Mouse (Mus musculus): ENCODE measurements around the gene Lgsn. TPM values are rescaled to one million over a fixed set of nuclear protein-coding genes. Genes with fewer than 3 reads are reported as not detected.

Lgsn gene
- polyA plus RNA-seq, 1 experiment = not detected

DNA sequence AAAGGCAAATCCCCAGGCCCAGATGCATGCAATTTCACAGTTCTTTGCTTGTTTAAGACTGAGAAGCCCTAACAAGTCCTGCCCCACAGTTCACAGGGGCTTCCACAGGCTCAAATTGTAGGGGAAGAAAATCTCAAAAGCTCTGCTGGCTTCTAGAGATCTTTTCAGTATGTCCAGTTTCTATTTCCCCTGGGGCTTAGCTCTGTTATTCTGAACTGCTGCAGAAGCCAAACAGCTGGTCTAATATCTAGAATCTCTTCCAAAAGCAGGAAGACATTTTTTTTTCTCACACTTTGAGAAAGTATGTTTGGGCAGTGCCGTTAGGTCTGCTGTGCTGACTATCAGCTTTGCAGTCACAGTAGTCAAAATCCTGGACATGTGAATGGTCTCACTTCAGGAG is 38.6 kb downstream of the Lgsn start:
- H3K4me3 ChIP-seq (ENCODE audit: insufficient read depth, poor library complexity, severe bottlenecking) = no peak overlapping the region
- H3ac ChIP-seq (ENCODE audit: control insufficient read depth, insufficient read length, low read depth) = no peak overlapping the region
- TF ChIP-seq CTCF (IDR thresholded peaks at IDR 0.05; ENCODE audit: control insufficient read depth, insufficient read depth, insufficient read length) (no peak), CEBPB (IDR thresholded peaks at IDR 0.05; ENCODE audit: low read depth) (no peak), MYOG (IDR thresholded peaks at IDR 0.05; ENCODE audit: control insufficient read depth, extremely low read depth, insufficient read length) (no peak), USF1 (IDR thresholded peaks at IDR 0.05; ENCODE audit: low read depth) (no peak), MAX (IDR thresholded peaks at IDR 0.05) (no peak), MYOD1 (IDR thresholded peaks at IDR 0.05; ENCODE audit: control insufficient read depth, insufficient read length, low read depth) (no peak), FOSL1 (IDR thresholded peaks at IDR 0.05; ENCODE audit: insufficient read depth, low read length, poor library complexity, severe bottlenecking) (no peak)
- H3K27me3 ChIP-seq (ENCODE audit: control insufficient read depth, insufficient read depth, insufficient read length) = no peaks in the 10 kb centered on the region
- H3K36me3 ChIP-seq (ENCODE audit: control insufficient read depth, insufficient read depth) = no peaks in the 10 kb centered on the region
- H3K79me2 ChIP-seq (ENCODE audit: control insufficient read depth, insufficient read depth) = no peaks in the 10 kb centered on the region
- no peaks in the 10 kb centered on the region for H3K79me3 ChIP-seq (ENCODE audit: low read depth)

DNA sequence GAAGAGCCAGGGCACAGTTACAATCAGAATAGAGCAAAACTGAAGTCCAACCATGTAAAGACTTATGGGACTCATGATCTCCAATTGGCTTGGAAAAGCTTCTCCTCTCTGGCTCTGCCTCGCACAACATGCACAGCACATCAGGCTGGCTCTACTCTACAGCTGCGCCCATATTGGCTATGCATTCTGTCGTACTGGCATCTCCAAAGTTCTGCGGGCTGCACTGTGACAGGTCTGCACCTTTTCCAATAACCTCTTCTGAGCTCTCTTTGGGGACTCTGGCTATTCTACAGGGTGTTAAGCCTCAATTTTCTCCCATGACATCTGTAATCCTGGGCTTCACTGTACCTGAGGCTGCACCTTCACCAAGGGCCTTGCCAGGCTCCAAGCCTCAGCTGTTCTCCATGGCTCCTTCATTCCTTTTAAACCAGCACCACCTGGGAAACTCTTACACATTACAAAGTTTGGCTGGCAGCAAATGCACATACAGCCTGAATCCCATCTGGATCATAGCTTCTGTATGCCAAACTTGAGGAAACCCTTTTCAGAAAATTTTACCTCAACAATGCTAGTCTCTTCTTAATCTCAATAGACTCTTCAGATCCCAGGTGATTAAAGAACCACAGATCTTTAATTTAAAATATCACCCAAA is 44.5 kb downstream of the Lgsn start:
- H3K36me3 ChIP-seq (ENCODE audit: control insufficient read depth, insufficient read depth) = no peaks in the 10 kb centered on the region
- no peak for TF ChIP-seq CTCF (IDR thresholded peaks at IDR 0.05; ENCODE audit: control insufficient read depth, insufficient read depth, insufficient read length)
- no peak for TF ChIP-seq MYOG (IDR thresholded peaks at IDR 0.05; ENCODE audit: control insufficient read depth, extremely low read depth, insufficient read length)
- no peak for TF ChIP-seq USF1 (IDR thresholded peaks at IDR 0.05; ENCODE audit: low read depth)
- TF ChIP-seq MAX (IDR thresholded peaks at IDR 0.05) = no peak
- TF ChIP-seq FOSL1 (IDR thresholded peaks at IDR 0.05; ENCODE audit: insufficient read depth, low read length, poor library complexity, severe bottlenecking) = no peak
- no peak for TF ChIP-seq CEBPB (IDR thresholded peaks at IDR 0.05; ENCODE audit: low read depth)
- TF ChIP-seq MYOD1 (IDR thresholded peaks at IDR 0.05; ENCODE audit: control insufficient read depth, insufficient read length, low read depth) = no peak
- H3K27me3 ChIP-seq (ENCODE audit: control insufficient read depth, insufficient read depth, insufficient read length) = no peaks in the 10 kb centered on the region
- H3ac ChIP-seq (ENCODE audit: control insufficient read depth, insufficient read length, low read depth) = no peak overlapping the region
- no peak overlapping the region for H3K4me3 ChIP-seq (ENCODE audit: insufficient read depth, poor library complexity, severe bottlenecking)
- H3K79me2 ChIP-seq (ENCODE audit: control insufficient read depth, insufficient read depth) = no peaks in the 10 kb centered on the region
- no peaks in the 10 kb centered on the region for H3K79me3 ChIP-seq (ENCODE audit: low read depth)

DNA sequence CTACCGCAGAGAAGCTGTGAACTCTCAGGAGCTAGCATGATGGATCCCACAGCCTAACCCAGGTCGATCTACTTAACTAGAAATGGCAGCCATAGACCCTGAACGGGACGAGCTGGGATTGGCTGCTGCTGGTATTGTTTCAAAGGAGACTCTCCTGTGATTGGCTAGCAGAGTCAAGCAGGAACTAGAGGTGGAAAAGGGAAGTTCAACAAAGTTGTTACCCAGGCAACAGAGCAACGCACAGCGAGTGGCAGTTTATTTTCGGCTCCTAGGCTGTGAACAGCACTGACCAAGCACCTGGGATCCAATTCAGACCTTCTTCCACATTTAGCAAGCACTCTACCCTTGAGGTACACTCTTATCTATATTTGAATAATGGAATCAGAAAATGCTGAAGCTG is 46.4 kb downstream of the Lgsn start, which contains the start of the genes 4931428L18Rik and Pih1d3:
Gene 4931428L18Rik, minus strand, starts transcription at position 121 of the 400 bp plus-strand sequence.
Gene Pih1d3, plus strand, starts transcription at position 275 of the 400 bp plus-strand sequence.
- Histone ChIP-seq H3K79me2 (ENCODE audit: control insufficient read depth, insufficient read depth) (no peaks in the 10 kb centered on the region), H3K4me3 (ENCODE audit: insufficient read depth, poor library complexity, severe bottlenecking) (no peak within 1 kb of the TSS), H3ac (ENCODE audit: control insufficient read depth, insufficient read length, low read depth) (no peak within 1 kb of the TSS)

DNA sequence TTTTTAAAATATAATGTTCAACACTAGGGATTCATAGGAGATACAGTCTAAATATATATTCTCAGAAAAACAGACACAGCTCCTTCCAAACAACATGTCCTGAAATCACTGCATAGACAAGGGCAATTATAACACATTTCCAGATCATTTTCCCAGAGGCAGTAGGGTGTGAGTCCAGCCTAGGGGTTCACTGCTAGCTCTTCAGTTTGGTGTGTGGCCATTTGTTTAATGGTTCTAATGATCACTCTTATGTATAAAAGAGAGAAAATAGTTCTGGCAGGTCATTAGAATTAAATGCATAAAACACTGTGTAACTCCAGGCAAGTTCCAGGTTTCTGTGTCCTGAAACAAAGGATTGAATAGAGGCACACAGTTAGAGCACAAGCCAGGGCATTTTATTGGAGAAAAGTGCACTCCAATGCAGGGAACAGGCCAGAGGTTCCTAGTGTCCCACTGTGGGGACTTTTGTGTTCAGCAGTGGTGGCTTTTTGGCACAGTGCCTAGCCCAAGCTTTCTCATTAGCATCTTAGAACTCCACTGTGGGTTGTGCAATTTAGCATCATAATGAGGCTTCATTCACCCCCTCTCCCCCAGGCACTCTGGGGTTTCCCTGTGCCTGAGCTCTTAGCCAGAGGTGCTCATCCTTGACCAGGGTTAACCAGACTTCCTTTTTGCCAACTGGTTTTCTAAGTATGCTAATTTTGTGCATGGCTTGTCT is 57.3 kb downstream of the Lgsn start:
- Histone ChIP-seq H3K36me3 (ENCODE audit: control insufficient read depth, insufficient read depth) (no peaks in the 10 kb centered on the region), H3K79me3 (ENCODE audit: low read depth) (no peaks in the 10 kb centered on the region)
- TF ChIP-seq MYOG (IDR thresholded peaks at IDR 0.05; ENCODE audit: control insufficient read depth, extremely low read depth, insufficient read length) (no peak), CTCF (IDR thresholded peaks at IDR 0.05; ENCODE audit: control insufficient read depth, insufficient read depth, insufficient read length) (no peak), FOSL1 (IDR thresholded peaks at IDR 0.05; ENCODE audit: insufficient read depth, low read length, poor library complexity, severe bottlenecking) (no peak), USF1 (IDR thresholded peaks at IDR 0.05; ENCODE audit: low read depth) (no peak), MAX (IDR thresholded peaks at IDR 0.05) (no peak), CEBPB (IDR thresholded peaks at IDR 0.05; ENCODE audit: low read depth) (no peak), MYOD1 (IDR thresholded peaks at IDR 0.05; ENCODE audit: control insufficient read depth, insufficient read length, low read depth) (no peak)

More for the DNA sequence above, 46.4 kb downstream of the Lgsn start, which contains the start of the genes 4931428L18Rik and Pih1d3:
- no peaks in the 10 kb centered on the region for H3K27me3 ChIP-seq (ENCODE audit: control insufficient read depth, insufficient read depth, insufficient read length)
- TF ChIP-seq CTCF (IDR thresholded peaks at IDR 0.05; ENCODE audit: control insufficient read depth, insufficient read depth, insufficient read length) (no peak), FOSL1 (IDR thresholded peaks at IDR 0.05; ENCODE audit: insufficient read depth, low read length, poor library complexity, severe bottlenecking) (no peak), MYOG (IDR thresholded peaks at IDR 0.05; ENCODE audit: control insufficient read depth, extremely low read depth, insufficient read length) (no peak), CEBPB (IDR thresholded peaks at IDR 0.05; ENCODE audit: low read depth) (no peak), MAX (IDR thresholded peaks at IDR 0.05) (no peak), MYOD1 (IDR thresholded peaks at IDR 0.05; ENCODE audit: control insufficient read depth, insufficient read length, low read depth) (no peak), USF1 (IDR thresholded peaks at IDR 0.05; ENCODE audit: low read depth) (no peak)
- H3K79me3 ChIP-seq (ENCODE audit: low read depth) = no peaks in the 10 kb centered on the region
- H3K36me3 ChIP-seq (ENCODE audit: control insufficient read depth, insufficient read depth) = no peaks in the 10 kb centered on the region

More for the DNA sequence above, 57.3 kb downstream of the Lgsn start:
- Histone ChIP-seq H3ac (ENCODE audit: control insufficient read depth, insufficient read length, low read depth) (no peak overlapping the region), H3K27me3 (ENCODE audit: control insufficient read depth, insufficient read depth, insufficient read length) (no peaks in the 10 kb centered on the region), H3K4me3 (ENCODE audit: insufficient read depth, poor library complexity, severe bottlenecking) (no peak overlapping the region), H3K79me2 (ENCODE audit: control insufficient read depth, insufficient read depth) (no peaks in the 10 kb centered on the region)

Other genes with a start within 250 kb of the Lgsn start
- 0.11 TPM for gene AC153137.1, start 198.4 kb upstream of the Lgsn start, polyA plus RNA-seq (2012; fragmentation: generic; extraction: Trizol)
- 0.09 TPM for gene 4931428L18Rik, start 46.3 kb downstream of the Lgsn start, polyA plus RNA-seq (2012; fragmentation: generic; extraction: Trizol)
- not detected for gene Pih1d3, start 46.4 kb downstream of the Lgsn start, polyA plus RNA-seq (2012; fragmentation: generic; extraction: Trizol)

Data from C2C12 (cell line).